Mouse (Mus musculus) heart, embryonic 11.5 days (tissue): ENCODE results near the gene 1700122O11Rik. TPM values are rescaled to one million over a fixed set of nuclear protein-coding genes. Genes with fewer than 3 reads are reported as not detected.

Experiments
- ATAC-seq: fragments of 200-750 bp; cut with Nextera tagmentation; replicated peaks from 2 replicates; pipeline ENCODE4 v1.8.0; 2017; ENCODE audit warnings: moderate library complexity; ENCODE audit not compliant: insufficient number of reproducible peaks, low FRiP score, low TSS enrichment
- H3K27ac ChIP-seq: fragments of 300-500 bp; sonication (generic); 2 replicates; pipeline ENCODE4 v1.5.1; 2014; ENCODE audit warnings: mild to moderate bottlenecking, low read depth, low read length
- H3K27me3 ChIP-seq: fragments of 300-500 bp; sonication (generic); 2 replicates; pipeline ENCODE4 v1.6.1; 2014; ENCODE audit warnings: mild to moderate bottlenecking, low read length, mixed read lengths; ENCODE audit not compliant: control insufficient read depth, insufficient read depth
- H3K36me3 ChIP-seq: fragments of 300-500 bp; sonication (generic); 2 replicates; pipeline ENCODE4 v1.6.1; 2014; ENCODE audit warnings: mild to moderate bottlenecking, low read length, moderate library complexity, mixed read lengths; ENCODE audit not compliant: control insufficient read depth, insufficient read depth
- H3K4me1 ChIP-seq: fragments of 300-500 bp; sonication (generic); 2 replicates; pipeline ENCODE4 v1.6.1; 2014; ENCODE audit warnings: low read length; ENCODE audit not compliant: control insufficient read depth, insufficient read depth
- H3K4me2 ChIP-seq: fragments of 300-500 bp; sonication (generic); 2 replicates; pipeline ENCODE4 v1.6.1; 2014; ENCODE audit warnings: mild to moderate bottlenecking, moderate library complexity
- H3K4me3 ChIP-seq: fragments of 300-500 bp; sonication (generic); 2 replicates; pipeline ENCODE4 v1.5.1; 2014; ENCODE audit warnings: low read depth, low read length
- H3K9ac ChIP-seq: fragments of 300-500 bp; sonication (generic); 2 replicates; pipeline ENCODE4 v1.6.1; 2014; ENCODE audit warnings: mild to moderate bottlenecking, low read depth, low read length, moderate library complexity
- H3K9me3 ChIP-seq: fragments of 300-500 bp; sonication (generic); replicated peaks from 2 replicates; pipeline ENCODE4 v1.6.1; 2016; ENCODE audit warnings: low read length; ENCODE audit not compliant: control insufficient read depth
- WGBS: fragments of 180-500 bp; shearing (Covaris S2); extraction: QIAGEN DNeasy Blood & Tissue Kit; methylation state at CpG from one replicate; pipeline ENCODE4 v1.1.7; 2014; ENCODE audit not compliant: insufficient replicate concordance; 5-methylcytosine and 5-hydroxymethylcytosine counted together
- polyA plus RNA-seq: library from polyadenylated mRNA; unstranded; fragments of >200 nt; fragmentation: Nextera tagmentation; extraction: Ambion mirVana; gene quantifications from 2 replicates; pipeline ENCODE4 v1.2.1, GENCODE M21; 2014

1700122O11Rik gene
- polyA plus RNA-seq, 1 experiment from 2014 or later, result not detected

DNA sequence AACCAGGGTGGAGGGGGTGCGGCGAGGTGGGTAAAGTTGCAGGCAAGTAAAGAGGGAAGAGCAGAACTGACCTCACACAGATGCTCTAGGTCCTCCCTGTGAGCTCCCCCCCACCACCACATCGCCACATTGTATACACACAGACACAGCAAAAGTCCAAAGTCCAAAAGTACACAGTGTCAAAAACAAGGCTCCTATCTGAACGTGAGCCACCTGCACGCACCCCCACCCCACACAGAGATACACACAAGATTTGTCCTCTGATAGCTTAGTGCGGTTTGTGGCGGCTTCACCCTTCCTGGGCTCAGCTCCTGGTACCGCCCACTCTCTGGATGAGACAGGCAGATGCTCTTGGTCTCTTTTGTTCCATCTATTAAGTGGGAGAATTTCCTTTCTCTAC is 50.0 kb downstream of the 1700122O11Rik start:
- no peaks in the 10 kb centered on the region for H3K36me3 ChIP-seq
- H3K4me1 ChIP-seq, result peaks cover 15% of the 10 kb centered on the region
- H3K9ac ChIP-seq, result no peak overlapping the region
- no peak for ATAC-seq
- WGBS, result 80% methylated on average over 8 of the region's 8 CpGs
- no peaks in the 10 kb centered on the region for H3K27me3 ChIP-seq
- no peak overlapping the region for H3K4me3 ChIP-seq
- no peak overlapping the region for H3K4me2 ChIP-seq
- H3K27ac ChIP-seq, result no peak overlapping the region
- H3K9me3 ChIP-seq, result no peaks in the 10 kb centered on the region

Other genes starting within 250 kb of the 1700122O11Rik start
- gene Mdfi, start 203.6 kb downstream of the 1700122O11Rik start, polyA plus RNA-seq, result 28.2 and 34.6 TPM in 2 replicates
- 15.6 and 21.1 TPM in 2 replicates for gene Foxp4, start 113.6 kb downstream of the 1700122O11Rik start, polyA plus RNA-seq
- not detected in 2 replicates for gene 1700067P10Rik, start 51.0 kb upstream of the 1700122O11Rik start, polyA plus RNA-seq
- not detected in 2 replicates for gene 9830107B12Rik, start 108.0 kb upstream of the 1700122O11Rik start, polyA plus RNA-seq
- not detected in 2 replicates for gene A530064D06Rik, start 129.0 kb upstream of the 1700122O11Rik start, polyA plus RNA-seq
- gene Trem1, start 194.5 kb upstream of the 1700122O11Rik start, polyA plus RNA-seq, result 0.13 and 0.20 TPM in 2 replicates
- not detected in 2 replicates for gene Trem3, start 209.5 kb upstream of the 1700122O11Rik start, polyA plus RNA-seq
- gene Treml4, start 226.0 kb upstream of the 1700122O11Rik start, polyA plus RNA-seq, result 0.69 and 0.79 TPM in 2 replicates